Mouse (Mus musculus) G1E (cell line): ENCODE measurements around the gene Inhba.

ENCODE experiments used
- CTCF ChIP-seq: IDR thresholded peaks from 2 replicates; pipeline ENCODE4 v1.5.1; 2012; ENCODE audit warnings: low read depth, low read length, inconsistent platforms, mixed read lengths
- GATA1 ChIP-seq: IDR thresholded peaks from 2 replicates; pipeline ENCODE4 v1.6.1; 2012; ENCODE audit warnings: borderline replicate concordance, low read length, inconsistent platforms, mixed read lengths
- GATA2 ChIP-seq: IDR thresholded peaks from 2 replicates; pipeline ENCODE4 v1.6.1; 2012; ENCODE audit warnings: low read depth, low read length, inconsistent platforms, borderline replicate concordance
- POLR2AphosphoS5 ChIP-seq: IDR thresholded peaks from 2 replicates; pipeline ENCODE4 v1.6.1; 2012; ENCODE audit warnings: low read depth, low read length, inconsistent platforms; ENCODE audit not compliant: insufficient replicate concordance
- TAL1 ChIP-seq: conservative IDR thresholded peaks from 2 replicates; pipeline ENCODE4 v1.6.1; 2012; ENCODE audit warnings: low read depth, low read length, inconsistent platforms, mixed read lengths

GRCm38 (mm10) chr13:16023070-16024039 is 11.7 kb downstream of the Inhba start:
- TF ChIP-seq CTCF, result no peak
- TF ChIP-seq TAL1, result no peak
- no peak for TF ChIP-seq POLR2AphosphoS5
- TF ChIP-seq GATA1, result no peak
- no peak for TF ChIP-seq GATA2
